Mouse (Mus musculus): ENCODE measurements at regions not wholly inside any gene's neighbourhood (a gene's known extent, or its start where the extent isn't known, plus 50 kb on each side); places are given as distances from the start of the nearest gene placed in this dataset.
"Not testable (repeated sequence)": the region's sequence is repeated elsewhere in the genome, so short reads cannot be mapped to it uniquely, and the experiment has no call there.

- no peak for DNase-seq
- H3K27ac ChIP-seq: no peak overlapping the region
These were observed 235.4 kb upstream of the Jarid2 start for GRCm38 (mm10) chr13:44493884-44494283.

GRCm38 (mm10) chr13:44495450-44495849 lies 233.8 kb upstream of the Jarid2 start:
- DNase-seq: no peak
- no peak overlapping the region for H3K27ac ChIP-seq
- TF ChIP-seq CTCF (IDR thresholded peaks at IDR 0.05): no peak
- H3K4me3 ChIP-seq: no peak overlapping the region
- intact Hi-C loops (cut with DNase I): no loop called here

More at GRCm38 (mm10) chr13:44493884-44494283, 235.4 kb upstream of the Jarid2 start:
- intact Hi-C loops (cut with DNase I): no loop called here
- no peak for TF ChIP-seq CTCF (IDR thresholded peaks at IDR 0.05)
- no peak overlapping the region for H3K4me3 ChIP-seq

- intact Hi-C loops (cut with DNase I): no loop called here
- no peak overlapping the region for H3K27ac ChIP-seq
- no peak for TF ChIP-seq CTCF (IDR thresholded peaks at IDR 0.05)
- no peak for DNase-seq
- H3K4me3 ChIP-seq: no peak overlapping the region
These were observed 232.7 kb upstream of the Jarid2 start for GRCm38 (mm10) chr13:44496596-44496995.

- intact Hi-C loops (cut with DNase I); DNase-seq; H3K27ac ChIP-seq; H3K4me3 ChIP-seq: not testable (repeated sequence)
These were observed 228.4 kb upstream of the Jarid2 start for GRCm38 (mm10) chr13:44500896-44501295.

- no peak for DNase-seq
- intact Hi-C loops (cut with DNase I): no loop called here
- Histone ChIP-seq H3K27ac (peak overlapping the region; percentile 1; the same call in 1 of the 2 replicates), H3K4me3 (no peak overlapping the region)
- no peak for TF ChIP-seq CTCF (IDR thresholded peaks at IDR 0.05)
These were observed 227.4 kb upstream of the Jarid2 start for GRCm38 (mm10) chr13:44501777-44502321.

- intact Hi-C loops (cut with DNase I): no loop called here
- DNase-seq: peak; percentile 57
- no peak for TF ChIP-seq CTCF (IDR thresholded peaks at IDR 0.05)
These were observed 226.5 kb upstream of the Jarid2 start for GRCm38 (mm10) chr13:44502612-44503256.

GRCm38 (mm10) chr13:44503257-44503950 lies 225.9 kb upstream of the Jarid2 start:
- DNase-seq: no peak
- no peak overlapping the region for H3K4me3 ChIP-seq
- no peak for TF ChIP-seq CTCF (IDR thresholded peaks at IDR 0.05)
- intact Hi-C loops (cut with DNase I): no loop called here
- no peak overlapping the region for H3K27ac ChIP-seq

More at GRCm38 (mm10) chr13:44502612-44503256, 226.5 kb upstream of the Jarid2 start:
- Histone ChIP-seq H3K4me3 (no peak overlapping the region), H3K27ac (0 out of 2 replicates have a peak overlapping the region, but pooled peaks have one; percentile 31)

GRCm38 (mm10) chr13:44504455-44504854 lies 224.8 kb upstream of the Jarid2 start:
- H3K27ac ChIP-seq: no peak overlapping the region
- no peak overlapping the region for H3K4me3 ChIP-seq
- DNase-seq: no peak
- no peak for TF ChIP-seq CTCF (IDR thresholded peaks at IDR 0.05)
- intact Hi-C loops (cut with DNase I): no loop called here

- no peak for DNase-seq
- TF ChIP-seq CTCF (IDR thresholded peaks at IDR 0.05): no peak
- Histone ChIP-seq H3K4me3 (no peak overlapping the region), H3K27ac (no peak overlapping the region)
- intact Hi-C loops (cut with DNase I): no loop called here
These were observed 222.3 kb upstream of the Jarid2 start for GRCm38 (mm10) chr13:44506975-44507374.

- intact Hi-C loops (cut with DNase I): no loop called here
These were observed 219.6 kb upstream of the Jarid2 start for GRCm38 (mm10) chr13:44509526-44510159.

GRCm38 (mm10) chr13:44513378-44514285 lies 215.6 kb upstream of the Jarid2 start:
- no peak for TF ChIP-seq CTCF (IDR thresholded peaks at IDR 0.05)
- intact Hi-C loops (cut with DNase I): no loop called here

More at GRCm38 (mm10) chr13:44509526-44510159, 219.6 kb upstream of the Jarid2 start:
- Histone ChIP-seq H3K27ac (no peak overlapping the region), H3K4me3 (no peak overlapping the region)
- TF ChIP-seq CTCF (IDR thresholded peaks at IDR 0.05): no peak
- DNase-seq: no peak

GRCm38 (mm10) chr13:44514636-44515158 lies 214.6 kb upstream of the Jarid2 start:
- intact Hi-C loops (cut with DNase I): no loop called here
- no peak for DNase-seq
- TF ChIP-seq CTCF (IDR thresholded peaks at IDR 0.05): no peak

More at GRCm38 (mm10) chr13:44513378-44514285, 215.6 kb upstream of the Jarid2 start:
- no peak for DNase-seq
- Histone ChIP-seq H3K27ac (no peak overlapping the region), H3K4me3 (no peak overlapping the region)

More at GRCm38 (mm10) chr13:44514636-44515158, 214.6 kb upstream of the Jarid2 start:
- no peak overlapping the region for H3K27ac ChIP-seq
- no peak overlapping the region for H3K4me3 ChIP-seq
